Mouse (Mus musculus) B cell, adult 2 months (primary cell): ENCODE measurements around the gene Evi5l.

ENCODE experiments used
- DNase-seq, 2 experiments: peaks; one replicate each; pipeline ENCODE4 v3.0.0; 2022

Evi5l gene

DNA sequence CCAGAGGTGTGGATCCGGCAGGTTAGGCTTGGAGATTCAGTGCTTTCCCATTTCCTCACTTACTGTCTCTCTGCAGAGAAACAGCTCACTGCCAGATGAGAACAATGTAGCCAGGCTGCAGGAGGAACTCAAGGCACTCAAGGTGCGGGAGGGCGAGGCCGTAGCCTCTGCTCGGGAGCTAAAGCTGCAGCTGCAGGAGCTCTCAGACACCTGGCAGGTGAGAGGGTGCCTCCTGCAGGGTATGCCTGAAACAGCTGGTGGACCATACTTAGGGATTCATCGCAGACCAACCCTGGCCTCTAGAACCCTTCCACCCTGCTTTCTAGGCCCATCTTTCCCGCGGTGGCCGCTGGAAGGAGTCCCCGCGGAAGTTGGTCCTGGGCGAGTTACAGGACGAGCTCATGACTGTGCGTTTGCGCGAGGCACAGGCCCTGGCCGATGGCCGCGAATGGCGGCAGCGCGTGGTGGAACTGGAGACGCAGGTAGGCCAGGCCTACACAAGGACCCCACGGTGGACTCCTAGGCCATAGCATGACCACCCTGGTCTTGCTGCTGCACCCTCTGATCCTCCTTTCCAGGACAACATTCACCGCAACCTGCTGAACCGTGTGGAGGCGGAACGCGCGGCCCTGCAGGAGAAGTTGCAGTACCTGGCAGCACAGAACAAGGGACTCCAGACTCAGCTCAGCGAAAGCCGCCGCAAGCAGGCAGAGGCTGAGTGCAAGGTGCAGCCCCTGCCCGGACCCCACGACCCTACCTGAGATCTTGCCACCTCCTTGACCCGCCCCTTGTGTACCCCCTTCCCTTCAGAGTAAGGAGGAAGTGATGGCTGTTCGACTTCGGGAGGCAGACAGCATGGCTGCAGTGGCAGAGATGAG, 39.1 kb downstream of the Evi5l start:
- DNase-seq = no peak

- DNase-seq = no peak
Measured at GRCm38 (mm10) chr8:4206182-4207015, 40.0 kb downstream of the Evi5l start.

DNA sequence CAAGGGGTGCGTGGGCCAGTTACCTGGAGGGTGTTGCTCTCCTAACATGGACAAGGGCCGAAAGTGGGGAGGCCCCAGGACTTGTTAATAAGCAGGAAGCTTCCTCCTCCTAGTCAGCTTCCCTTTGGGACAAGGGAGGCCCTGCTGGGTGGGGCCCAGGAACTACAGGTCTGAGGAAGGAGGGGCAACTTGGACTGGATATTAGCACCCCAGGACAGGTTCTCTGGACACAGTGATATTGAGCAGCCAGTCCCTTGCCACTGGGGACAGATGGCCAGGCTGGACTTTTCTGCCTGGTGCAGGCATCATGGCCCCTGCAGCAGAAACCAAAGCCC, 40.6 kb downstream of the Evi5l start:
- DNase-seq = no peak

DNA sequence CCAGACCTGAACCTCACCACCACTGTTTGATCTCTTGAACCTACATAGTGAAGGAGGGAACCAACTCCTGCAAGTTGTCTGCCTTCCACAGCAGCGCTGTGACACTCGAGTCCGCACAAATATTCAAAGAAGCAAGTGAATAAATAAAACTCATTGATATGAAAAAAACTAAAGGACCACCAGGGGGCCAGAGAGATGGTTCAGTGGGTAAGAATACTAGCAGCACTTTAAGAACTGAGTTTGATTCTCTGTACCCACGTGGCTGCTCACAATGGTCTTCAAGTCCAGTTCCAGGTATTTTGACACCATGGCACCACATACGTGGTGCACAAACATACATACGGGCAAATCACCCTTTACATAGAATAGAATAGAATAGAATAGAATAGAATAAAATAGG, 44.7 kb downstream of the Evi5l start:
- no peak for DNase-seq

DNA sequence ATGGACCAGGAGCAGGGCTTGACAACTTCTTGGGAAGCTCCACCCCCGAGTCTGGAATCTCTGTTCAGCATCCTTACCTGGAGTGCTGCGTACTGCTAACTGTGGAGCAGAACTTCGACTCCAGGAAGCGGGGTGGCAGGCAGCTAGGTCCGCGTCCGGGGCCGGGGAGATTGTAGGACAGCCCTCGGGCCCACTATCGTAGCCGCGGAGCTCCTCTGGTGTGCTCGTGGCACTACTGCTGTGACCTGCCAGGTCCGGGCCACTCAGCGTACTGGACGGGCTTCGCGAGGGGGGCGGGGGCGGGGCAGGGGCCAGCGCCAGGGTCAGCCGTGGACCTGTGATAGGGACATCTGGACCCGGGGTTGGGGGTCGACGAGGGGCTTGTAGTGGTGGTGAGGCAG, 46.4 kb downstream of the Evi5l start:
- DNase-seq = peak; percentile 33 to 38

GRCm38 (mm10) chr8:4213210-4214005, 47.0 kb downstream of the Evi5l start:
- DNase-seq = peak; percentile 59 to 61

GRCm38 (mm10) chr8:4214006-4214980, 47.9 kb downstream of the Evi5l start:
- DNase-seq = peak; percentile 78 to 81

GRCm38 (mm10) chr8:4216296-4216695, 49.9 kb downstream of the Evi5l start:
- DNase-seq = no peak

GRCm38 (mm10) chr8:4216791-4217621, 50.6 kb downstream of the Evi5l start, which contains the start of gene Prr36:
Gene Prr36 (minus strand): TSS chr8:4217459.
- DNase-seq = peak in 1 of 2 experiments; percentile 11

- no peak for DNase-seq
Measured at GRCm38 (mm10) chr8:4219617-4220016, 53.2 kb downstream of the Evi5l start.

DNA sequence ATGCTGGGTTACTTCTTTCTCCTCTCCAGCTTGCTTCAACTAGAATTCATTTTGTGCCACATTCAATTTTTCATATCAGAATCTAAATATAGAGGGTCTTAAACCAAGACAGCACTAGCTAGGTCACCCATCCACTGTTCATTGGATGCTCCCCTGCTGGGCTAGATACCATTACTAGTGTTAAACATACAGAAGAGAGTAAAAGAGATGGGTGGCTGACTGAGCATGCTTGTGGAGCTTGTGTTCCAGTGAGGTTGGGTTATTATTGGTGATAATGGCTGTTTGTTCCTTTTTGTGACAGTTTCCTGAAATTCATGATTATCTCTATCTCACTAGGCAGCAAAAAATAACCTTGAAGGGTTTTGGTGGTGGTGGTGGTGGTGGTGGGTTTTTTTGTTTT, 55.7 kb downstream of the Evi5l start:
- no peak for DNase-seq

- no peak for DNase-seq
Measured at GRCm38 (mm10) chr8:4226323-4226722, 60.0 kb downstream of the Evi5l start.

GRCm38 (mm10) chr8:4226739-4227347, 60.5 kb downstream of the Evi5l start, which contains the start of gene Lrrc8e:
Gene Lrrc8e (plus strand): TSS chr8:4226827.
- DNase-seq = no peak

GRCm38 (mm10) chr8:4227919-4228318, 61.6 kb downstream of the Evi5l start:
- DNase-seq = no peak

DNA sequence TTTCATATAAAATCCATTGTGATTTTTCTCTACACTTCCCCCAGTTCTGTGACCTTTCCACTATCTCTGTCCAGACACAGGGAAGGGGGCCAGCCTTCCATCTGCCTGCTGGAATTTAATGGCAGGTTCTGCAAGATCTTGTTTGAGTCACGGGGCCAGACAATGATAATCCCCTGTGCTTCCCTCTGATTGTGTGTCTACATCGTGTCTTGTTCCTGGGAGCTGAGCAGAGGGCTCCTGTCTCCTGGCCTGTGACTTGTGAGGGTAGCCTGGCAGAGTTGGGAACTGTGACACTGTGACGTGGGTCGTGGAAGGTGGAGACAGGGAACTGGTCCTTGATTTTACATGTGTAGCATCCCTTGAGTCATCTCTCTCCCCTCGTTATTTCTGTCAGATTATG, 63.4 kb downstream of the Evi5l start:
- DNase-seq = no peak

- no peak for DNase-seq
Measured at GRCm38 (mm10) chr8:4230612-4231351, 64.4 kb downstream of the Evi5l start.

DNA sequence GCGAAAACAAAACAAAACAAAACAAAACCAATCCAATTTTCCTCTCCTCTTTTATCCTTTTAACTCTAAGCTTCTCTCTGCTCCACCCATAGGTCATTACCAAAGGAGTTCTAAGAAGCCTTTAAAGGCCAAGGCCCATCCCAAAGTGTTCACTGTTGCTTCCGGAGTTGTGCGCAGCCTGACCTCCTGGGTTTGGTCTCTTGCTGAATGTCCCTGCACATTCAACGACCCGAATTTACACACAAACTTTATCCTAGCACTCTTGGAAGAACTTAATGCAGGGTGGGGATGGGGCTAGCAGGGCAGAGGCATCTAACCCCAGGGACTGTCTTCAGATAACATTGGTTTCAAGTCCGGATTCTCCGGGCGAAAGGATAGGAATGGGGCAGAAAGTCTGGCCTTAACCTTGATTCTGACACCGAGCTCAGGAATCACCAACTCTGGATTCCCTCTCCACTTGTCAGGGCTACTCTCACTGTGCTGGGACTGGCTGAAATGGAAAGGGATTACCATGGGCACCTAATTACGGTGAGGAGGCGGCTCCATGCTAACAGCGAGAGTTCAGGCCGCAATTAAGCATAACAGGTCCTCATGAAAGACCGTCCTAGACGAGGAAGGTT, 71.6 kb downstream of the Evi5l start:
- DNase-seq = no peak

- peak; percentile 99 for DNase-seq
Measured at GRCm38 (mm10) chr8:4238434-4239192, 72.2 kb downstream of the Evi5l start, which contains the start of the genes Map2k7 and Gm49320. Gene Map2k7 (plus strand): TSS chr8:4238740. Gene Gm49320 (plus strand): TSS chr8:4238865.
